Mouse (Mus musculus) lung, adult 18-20 months (tissue): ENCODE measurements at regions not wholly inside any gene's neighbourhood (a gene's known extent, or its start where the extent isn't known, plus 50 kb on each side); places are given as distances from the start of the nearest gene placed in this dataset.

Experiments used
- DNase-seq, 2 experiments: peaks; one replicate each; pipeline ENCODE4 v3.0.0; 2022; ENCODE audit warnings: mixed read lengths in 2 of 2

DNA sequence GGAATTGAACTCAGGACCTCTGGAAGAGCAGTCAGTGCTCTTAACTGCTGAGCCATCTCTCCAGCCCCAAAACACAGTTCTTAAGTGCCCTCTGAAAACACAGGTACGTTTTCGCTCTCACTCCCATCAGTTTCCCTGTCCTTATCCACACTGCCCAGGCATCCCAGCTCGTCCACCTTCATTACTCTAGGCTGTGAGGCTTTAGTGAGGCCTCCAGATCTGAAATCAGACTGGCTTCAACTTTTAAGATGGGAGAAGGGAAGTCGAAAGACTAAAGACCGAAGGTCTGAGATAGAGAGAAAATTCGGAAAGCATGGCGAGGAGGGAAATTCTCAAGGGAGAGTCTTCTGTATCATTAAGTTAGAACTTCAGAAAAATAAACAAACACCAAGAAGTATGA lies 54.8 kb upstream of the Tet2 start:
- no peak for DNase-seq

DNA sequence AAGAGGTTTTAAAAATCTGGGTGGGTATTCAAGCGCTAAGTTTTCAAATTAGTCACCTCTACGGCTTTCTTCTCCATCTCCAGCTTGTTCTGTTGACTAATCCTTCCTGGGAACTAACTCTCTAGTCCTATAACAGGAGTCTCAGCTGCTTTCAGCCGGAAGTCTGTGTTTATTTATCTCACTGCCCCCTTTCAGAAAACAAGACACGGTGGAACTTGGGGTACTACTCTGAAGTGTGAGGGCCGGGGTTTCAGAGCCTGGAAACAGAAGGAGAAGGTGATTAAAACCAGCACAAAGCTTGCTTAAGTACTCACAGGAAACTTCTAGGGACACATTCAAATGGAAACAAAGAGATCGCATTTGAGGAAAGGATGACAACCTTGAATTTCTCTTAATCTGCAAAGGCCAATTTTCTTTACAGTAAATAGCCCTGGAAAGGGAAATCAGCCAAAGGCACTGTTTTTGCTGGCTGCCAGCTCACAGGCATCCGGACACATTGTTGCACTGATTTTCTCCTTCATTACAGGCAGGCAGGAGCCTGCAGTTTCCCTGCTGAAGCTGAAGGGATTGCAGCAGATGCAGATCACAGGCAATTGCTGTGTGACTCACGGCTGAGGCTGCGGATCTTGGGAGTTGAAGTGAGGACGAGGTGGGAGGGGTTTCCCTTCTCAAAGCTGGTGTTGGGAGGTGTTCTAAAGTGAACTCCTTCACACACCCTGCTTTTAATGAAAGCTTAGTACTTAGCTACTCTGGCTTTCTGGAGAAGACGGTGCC lies 55.7 kb upstream of the Tet2 start:
- peak; percentile 61 to 67 for DNase-seq

DNA sequence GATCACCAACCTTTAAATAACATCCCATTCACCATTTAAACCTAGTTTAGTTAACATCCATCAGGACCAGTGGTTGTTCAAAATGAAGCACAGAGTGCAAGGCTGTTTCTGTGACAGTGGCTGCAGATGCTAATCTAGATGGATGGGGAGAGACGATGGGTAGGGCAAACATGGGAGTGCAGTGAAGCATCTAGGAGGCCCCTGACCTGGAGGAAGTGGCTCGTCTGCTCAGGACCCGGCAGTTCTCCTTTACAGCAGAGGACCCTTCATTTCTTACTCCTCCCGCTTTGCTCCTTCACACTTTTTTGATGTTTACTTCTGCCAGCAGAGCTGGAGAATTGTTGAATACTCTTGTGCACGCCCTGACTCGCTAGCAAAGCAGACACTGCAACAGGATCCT lies 60.5 kb upstream of the Tet2 start:
- no peak for DNase-seq

DNA sequence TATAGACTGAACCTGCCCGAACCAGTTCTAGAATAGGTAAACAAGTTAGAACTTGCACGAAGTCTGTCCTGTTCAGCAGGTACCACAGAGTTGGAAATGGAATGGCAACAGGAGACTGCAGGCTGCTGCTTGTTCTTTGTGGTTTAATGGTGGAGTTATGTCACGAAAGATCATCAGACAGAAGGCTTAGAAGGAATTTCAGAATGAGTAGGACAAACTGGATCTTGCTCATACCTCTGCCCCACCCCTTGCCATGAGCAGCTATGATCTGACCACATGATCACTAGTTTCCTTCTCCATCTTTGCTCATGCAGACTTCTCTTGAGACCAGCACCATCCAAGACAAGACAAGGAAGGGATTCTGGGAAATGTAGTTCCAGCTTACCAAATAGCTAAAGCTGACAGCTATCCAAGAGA lies 63.9 kb upstream of the Tet2 start:
- no peak for DNase-seq

DNA sequence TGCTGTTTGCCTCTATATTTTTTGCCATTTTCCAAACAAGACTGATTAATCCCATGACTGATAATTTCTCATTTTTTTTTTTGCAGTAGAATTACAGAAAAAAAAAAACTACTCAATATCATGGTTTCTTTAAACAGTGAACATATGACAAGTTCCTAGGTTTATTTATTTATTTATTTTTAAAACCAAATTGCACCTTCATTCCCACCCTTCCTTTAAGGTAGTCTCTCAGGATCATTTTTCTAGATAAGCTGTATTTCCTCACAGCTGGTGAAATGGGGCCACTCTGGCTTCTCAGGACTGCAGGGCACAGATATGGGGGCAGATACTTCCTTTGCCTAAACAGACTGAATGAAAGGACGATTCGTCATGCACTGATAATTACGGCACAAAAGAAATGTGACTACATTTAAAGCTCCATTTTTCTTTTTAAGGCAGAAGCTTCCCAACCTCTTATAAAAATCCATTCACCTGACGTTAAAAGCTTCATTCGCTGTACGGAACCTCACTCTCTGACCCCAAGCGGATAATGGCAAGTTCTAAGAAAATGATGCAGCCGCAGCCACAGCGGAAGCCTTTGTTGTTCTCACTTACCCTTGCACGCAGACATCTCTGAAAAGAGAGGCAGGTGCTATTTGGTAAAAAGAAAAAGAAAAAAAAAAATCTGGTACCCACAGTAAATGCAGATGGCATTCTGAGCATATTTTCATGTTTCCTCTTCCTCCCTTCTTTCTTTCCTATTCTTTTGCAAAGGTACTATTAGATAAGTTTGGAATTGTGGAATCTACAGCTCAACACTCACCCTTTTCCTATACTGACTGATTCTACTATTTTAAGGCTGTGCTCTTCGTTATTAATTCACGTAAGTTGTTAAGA lies 69.1 kb upstream of the Tet2 start:
- no peak for DNase-seq

DNA sequence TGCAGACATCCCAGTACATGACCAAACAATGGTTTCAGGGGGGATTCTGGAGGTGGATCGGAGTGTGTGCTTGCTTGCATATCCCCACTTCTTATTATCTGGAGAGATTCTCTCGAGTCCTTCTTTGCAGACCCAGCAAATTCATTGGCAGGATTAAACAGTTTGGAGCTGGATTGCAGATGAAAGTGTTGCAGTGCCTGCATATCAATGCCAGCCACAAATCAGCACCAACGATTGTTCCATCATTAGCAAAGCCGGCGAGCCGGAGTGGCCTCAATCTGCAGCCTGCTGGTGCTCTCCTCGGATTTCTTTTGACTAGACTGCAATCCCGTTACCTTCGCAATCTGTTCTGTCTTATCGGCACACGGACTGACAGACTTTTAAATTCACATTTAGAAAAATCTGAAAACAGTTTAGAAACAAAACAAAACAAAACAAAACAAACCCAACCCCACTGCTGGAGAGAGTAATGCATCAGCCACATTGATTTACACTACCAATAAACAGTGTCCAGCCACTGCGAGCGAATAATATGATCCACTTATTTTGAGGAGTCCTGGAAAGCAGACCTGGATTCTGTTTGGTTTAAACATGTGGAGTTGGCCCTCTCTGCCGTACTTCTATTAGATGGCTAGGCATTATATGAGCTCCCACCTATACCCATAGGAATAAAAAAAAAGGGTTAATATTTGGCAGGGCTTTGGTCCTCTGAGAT lies 69.9 kb upstream of the Tet2 start:
- DNase-seq, result no peak

DNA sequence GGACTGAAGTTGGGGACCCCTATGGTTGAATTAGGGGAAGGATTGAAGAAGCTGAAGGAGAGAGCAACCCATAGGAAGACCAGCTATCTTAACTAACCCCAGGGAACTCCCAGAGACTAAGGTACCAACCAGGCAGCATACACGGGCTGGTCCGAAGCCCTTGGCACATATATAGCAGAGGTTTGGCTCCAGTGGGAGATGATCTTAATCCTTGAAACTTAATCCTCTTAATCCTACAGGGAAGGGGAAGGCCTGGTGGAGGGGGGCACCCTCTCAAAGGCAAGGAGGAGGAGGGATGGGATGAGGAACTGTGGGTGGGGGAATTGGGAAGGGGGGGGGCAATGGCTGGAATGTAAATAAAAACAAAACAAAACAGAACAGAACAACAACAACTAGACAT lies 72.1 kb upstream of the Tet2 start:
- no peak for DNase-seq

DNA sequence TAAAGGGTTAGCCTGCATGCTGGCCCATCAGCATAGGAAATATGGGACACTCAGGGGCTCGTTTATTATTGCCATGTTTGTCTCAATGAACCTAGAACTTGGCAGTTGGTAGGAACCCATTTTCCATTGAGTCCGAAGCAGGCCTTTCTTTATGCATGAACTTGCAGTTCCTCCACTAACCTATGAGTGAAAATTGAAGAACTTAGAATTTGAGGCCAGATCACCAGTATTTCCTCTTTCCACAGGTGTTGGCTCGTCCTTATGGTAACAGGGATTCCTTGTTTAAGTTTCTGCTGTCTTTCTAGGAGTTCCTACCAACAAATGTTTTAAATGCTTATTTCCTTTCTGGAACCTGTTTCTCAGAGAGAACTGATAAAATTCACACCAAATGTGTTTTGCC lies 73.6 kb upstream of the Tet2 start:
- DNase-seq, result no peak

DNA sequence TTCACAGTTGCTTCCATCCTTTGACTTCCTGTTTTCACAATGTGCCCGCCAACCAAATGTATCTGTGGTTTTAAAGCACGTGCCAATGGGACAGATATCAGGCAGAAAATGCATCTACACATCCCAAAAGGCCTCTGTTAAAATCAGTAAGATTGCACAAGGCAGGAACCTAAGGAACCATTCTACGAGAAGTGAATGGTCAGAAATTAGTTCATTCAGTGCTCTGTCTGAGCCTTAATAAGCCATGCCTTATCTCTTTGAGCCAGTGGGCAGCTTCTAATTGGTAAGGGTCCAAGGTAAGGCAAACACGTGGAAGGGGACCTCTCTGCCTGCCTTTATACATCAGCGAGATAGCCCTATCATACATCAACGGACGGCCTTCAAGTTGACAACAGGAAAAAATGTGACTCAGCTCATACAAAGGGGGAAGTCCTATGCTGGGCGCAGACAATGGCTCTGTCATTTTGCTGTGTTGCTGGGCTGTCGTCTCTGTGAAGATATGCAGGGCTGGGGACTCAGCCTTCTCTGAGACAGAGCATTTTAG lies 78.3 kb upstream of the Tet2 start:
- no peak for DNase-seq

DNA sequence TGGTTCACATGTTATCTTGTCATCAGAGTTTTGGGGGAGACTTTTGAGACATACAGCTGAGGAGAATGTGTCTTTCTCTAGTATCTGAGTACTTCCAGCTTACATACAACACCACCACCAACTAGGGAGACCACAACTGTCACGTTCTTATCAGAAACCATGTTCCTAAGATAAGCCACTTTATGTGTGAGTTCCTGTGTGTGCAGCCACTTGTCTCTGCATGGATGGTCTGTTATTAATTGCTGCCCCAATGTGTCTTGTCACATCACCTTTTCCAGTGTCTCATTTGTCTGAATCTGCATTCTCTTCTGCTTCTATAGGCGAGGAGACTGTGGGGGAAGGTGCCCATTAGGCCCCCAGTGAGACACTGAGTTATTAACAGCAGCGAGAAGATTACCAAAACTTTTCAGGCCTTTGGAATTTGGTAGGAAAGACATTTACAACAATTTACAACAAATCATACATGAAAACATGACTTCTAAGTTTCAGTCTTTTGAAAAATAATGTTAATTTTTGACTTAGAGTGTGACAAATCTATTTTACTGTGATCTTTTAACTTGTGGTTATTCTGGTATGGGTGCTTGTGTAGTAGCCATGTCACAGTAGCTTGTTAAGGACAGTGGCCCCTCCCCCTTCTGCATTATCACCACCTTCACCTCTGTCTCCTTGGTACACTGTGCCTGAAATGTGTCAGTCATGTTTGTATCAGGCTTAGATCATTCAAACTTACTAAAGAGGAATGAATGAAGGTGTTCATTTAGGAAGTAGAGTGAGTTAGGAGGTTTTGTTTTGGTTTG lies 79.3 kb upstream of the Tet2 start:
- no peak for DNase-seq

DNA sequence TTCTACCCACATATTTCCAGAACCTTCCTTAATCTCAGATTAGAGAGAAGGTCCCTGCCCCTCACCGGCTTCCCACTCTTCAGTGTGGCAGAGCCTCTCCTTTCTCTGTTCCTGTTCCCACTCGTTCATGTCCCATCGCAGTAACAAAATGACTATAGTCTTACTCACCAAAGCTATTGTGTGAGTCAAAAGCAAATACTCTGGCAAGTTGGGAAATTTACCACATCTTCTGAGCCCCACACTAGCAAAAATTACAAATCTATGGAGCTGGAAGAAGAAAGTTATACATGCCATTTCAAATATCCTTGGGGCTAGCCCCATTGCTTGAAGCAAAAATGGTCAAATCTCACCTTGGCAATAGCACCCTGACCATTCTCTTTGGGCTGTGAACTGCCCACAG lies 80.1 kb upstream of the Tet2 start:
- DNase-seq, result no peak

DNA sequence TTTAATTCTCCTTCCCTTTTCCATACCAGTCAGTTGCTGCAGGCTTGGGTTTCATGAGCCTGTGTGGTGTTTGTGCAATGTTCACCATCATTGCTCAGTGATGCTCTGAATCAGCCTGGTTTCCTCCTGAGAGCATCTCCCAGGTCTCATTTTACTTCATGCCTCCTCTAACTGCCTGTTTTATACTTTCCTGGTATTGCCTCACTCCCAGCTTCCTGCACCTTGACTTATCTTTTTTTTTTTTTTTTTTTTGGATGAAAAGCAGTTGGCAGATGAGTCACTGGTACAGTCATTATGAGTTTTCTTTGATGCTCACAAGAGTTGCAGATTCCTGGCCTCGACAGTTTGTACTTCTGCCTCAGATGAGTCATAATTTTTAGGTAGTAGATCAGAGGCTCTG lies 81.5 kb upstream of the Tet2 start:
- DNase-seq, result no peak

DNA sequence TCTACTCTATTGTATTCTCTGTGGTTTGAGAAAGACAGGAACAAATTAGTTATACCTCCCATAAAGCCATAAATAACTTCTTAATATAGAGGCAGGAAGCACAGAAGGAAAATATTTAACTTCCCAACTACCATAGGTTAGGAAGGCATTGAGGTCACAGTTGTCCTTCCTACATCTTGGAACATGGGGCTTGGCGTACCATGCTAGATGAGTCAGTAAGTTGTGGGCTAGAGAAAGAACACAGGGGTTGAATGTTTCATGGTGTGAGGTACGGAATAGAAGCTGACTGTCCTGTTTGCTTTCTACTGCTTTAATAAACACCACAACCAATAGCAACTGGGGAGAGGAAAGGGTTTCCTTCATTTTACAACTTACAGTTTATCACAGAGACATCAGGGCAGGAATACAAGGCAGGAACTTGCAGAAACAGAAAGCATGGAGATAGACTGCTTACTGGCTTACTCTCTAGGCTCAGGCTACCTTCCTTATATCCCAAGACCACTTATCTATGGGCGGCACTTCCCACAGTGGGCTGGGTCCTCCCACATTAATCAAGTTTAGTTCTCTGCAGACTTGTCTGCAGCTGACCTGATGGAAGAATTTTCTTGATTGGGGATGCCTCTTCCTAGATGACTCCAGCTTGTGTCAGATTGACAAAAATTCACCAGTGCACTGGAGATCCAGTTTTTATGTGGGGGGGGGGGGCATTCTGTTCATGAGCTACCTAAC lies 82.3 kb upstream of the Tet2 start:
- DNase-seq, result no peak

DNA sequence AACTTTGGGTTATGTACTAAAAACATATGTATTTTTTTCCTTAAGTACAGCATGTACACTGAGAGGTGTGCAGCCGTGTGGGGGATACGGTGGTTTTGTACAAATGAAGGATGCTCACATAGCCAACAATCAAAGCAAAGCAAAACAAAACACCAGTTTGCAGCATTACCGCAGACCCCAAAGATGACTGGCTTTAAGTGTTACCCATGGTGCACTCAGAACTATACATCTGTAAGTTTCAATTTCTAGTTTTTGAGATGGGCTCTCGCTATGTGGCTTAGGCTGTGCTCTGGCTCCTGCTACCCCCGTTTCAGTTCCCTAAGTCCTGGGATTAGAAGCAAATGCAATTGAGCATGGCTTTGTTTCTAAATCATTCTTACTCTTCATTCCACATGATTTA lies 89.4 kb upstream of the Tet2 start:
- no peak for DNase-seq

DNA sequence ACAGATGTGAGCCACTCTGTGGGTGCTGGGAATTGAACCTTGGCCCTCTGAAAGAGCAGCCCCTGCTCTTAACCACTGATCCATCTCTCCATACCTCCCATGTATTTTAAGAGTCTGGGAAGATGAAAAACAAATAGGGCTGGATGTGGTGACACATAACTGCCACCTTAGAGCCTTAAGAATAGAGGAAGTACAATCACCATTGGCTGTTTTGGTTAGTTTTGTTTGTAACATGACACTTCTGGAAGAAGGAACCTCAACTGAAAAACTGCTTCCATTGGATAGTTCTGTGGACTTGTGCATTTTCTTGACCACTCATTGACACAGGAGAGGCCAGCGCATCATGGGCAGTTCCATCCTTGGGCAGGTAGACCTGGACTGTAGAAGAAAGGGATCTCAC lies 100.7 kb upstream of the Tet2 start:
- DNase-seq, result no peak

DNA sequence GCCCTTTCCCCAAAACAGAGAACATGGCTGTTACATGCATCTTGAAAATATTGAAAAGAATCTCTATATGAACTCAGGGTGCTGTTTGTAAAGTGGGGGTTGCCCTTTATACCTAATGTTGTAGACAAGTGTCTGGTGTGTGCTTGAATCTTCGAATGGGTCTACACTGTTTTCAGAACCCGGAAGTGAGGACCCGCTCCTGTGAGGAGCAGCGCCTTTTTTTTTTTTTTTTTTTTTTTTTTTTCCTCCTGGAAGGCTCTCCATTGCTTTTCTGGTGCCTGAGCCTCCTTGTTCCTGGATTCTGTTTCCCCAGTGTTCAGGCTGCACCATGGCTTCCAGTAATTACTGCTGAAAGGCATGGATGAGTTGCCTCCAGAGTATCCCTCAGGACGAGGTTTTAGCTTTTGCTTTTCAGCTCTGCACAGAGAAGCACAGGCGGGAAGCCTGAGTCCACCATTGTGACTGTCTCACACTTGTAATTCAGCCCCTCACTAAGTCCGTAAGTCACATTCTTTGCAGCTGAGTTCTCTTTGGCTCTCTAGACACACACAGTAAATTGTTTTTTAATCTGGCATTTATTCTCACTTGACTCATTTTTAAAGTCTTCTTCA lies 101.6 kb upstream of the Tet2 start:
- DNase-seq, result no peak

DNA sequence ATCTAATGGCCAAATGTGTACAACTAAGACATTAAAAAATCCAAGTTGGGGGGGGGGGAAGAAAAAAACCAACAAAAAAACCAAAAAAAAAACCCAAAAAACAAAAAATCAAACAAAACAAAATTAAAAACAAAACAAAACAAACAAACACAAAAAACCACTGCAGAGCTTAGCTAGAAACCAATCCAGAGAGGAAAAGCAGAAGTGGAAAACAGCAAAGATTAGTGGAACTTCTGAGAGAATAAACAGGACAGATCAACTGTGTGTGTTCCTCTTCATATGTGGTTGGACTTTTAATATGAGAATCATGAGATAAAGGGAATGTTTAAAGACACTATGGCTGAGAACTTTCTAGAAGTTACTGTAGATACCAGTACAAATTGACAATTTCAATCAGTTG lies 105.1 kb upstream of the Tet2 start:
- DNase-seq, result no peak

DNA sequence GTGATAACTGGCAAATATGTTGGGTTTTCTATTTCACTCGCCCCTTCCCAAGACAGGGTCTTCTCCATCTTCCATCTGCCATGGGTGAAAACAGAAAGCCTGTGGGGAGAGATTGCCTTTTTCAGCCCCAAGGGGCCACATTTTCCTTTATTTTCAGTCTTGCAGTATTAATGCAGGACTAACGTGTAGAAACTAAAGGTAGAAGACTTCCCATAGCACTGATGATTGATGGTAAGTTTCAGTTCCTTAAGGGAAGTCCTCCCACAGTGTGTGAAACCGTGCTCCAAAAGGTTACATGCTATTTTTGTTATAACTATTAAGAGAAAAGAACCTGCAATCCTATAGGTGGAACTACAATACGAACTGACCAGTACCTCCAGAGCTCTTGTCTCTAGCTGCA lies 107.1 kb upstream of the Tet2 start:
- DNase-seq, result no peak

DNA sequence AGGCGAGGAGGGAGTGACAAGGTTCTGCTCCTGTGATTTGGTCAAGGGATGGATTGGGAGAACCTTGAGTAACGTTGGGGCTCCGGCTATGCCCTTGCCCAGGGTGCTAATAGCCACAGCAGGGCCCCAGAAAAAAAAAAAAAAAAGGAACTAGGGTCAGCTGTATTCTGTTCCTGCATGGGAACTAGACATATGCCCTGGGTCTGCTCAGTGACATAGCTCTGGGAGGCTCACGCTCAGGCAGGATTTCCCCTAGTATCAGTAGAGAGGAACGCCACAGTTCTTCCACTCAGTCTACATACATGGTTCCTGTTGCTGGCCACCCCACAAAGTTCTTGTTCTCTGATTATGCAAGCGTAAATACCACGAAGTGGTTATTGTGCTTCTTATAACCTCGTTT lies 114.8 kb upstream of the Tet2 start:
- peak; percentile 7 to 20 for DNase-seq

DNA sequence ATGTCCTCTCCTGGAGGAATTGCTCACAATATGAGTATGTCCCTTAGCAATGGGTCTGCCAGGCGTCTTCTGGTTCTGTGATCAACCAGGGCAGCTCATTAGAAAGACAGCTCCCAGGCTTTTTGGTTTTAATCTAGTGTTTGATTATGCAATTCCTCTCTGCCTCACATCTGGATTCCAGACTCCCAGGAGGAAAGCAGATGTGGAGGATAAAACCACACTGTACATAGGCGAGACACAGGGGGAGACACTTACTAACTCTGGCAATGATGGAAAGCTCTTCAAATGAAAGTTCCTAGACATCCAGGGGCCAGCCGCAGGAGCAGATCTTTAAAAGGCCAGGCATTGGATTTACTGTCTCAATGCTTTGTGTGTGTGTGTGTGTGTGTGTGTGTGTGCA lies 116.4 kb upstream of the Tet2 start:
- no peak for DNase-seq

DNA sequence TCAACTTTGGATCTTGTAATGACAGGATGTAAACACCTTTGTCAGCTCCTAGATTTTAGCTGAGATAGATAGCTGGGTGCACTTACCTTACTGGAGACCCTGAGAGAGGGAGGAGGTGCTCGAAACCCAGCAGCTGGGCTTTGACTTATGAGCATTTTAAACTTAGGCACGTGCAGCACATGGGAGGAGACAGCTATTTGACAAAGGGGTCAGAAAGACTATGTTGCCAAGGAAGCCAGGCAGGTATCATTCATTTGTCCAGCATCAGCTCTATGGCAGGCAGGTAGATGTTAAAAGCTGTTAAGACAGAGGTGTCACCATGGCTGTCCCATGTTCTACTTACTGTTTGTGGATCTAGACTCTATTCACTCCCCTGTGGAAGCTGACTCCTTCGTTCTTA lies 120.0 kb upstream of the Tet2 start:
- DNase-seq, result no peak
